Mouse (Mus musculus): ENCODE results near the gene Itpkc. TPM values are rescaled to one million over a fixed set of nuclear protein-coding genes. Genes with fewer than 3 reads are reported as not detected.
"Not testable (repeated sequence)": the region's sequence is repeated elsewhere in the genome, so short reads cannot be mapped to it uniquely, and the experiment has no call there.

Gene Itpkc
- polyA plus RNA-seq, 1 experiment from 2014 or later = 11.6 TPM

DNA sequence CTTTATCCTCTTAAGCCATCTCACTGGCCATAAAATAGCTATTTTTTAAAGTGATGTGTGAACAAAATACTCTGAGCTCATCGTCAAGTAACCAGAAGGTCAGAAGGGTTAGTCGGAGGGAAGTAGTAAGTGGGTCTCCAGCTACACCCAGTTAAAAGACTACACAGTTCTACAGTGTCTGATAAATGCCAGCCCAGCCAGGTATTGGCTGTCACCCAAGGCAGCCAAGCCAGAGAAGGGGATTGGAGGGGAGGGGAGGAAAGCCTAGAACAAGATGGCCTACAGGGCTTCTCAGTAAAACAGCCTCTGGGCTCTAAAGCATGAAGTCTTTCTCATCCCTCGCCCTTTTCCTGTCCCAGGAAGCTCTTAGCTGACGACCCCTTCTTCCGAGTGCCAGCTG, 21.5 kb upstream of the Itpkc start:
- Histone ChIP-seq H3K9me3 (ENCODE audit: control insufficient read depth, low read length) (no peaks in the 10 kb centered on the region), H3K4me1 (replicated peaks; ENCODE audit: control insufficient read depth, insufficient read depth) (no peaks in the 10 kb centered on the region), H3K4me3 (ENCODE audit: low read depth, low read length) (no peak overlapping the region), H3K9ac (ENCODE audit: low read length) (no peak overlapping the region; the same call in 1 of the 2 replicates), H3K27ac (replicated peaks) (no peak overlapping the region), H3K36me3 (ENCODE audit: control insufficient read depth, insufficient read depth, low read length) (peaks cover 4% of the 10 kb centered on the region; the same call in 1 of the 2 replicates), H3K4me2 (replicated peaks; ENCODE audit: low read depth) (no peak overlapping the region), H3K27me3 (ENCODE audit: control insufficient read depth, insufficient read depth, low read length) (no peaks in the 10 kb centered on the region)
- no peak for TF ChIP-seq CTCF (IDR thresholded peaks at IDR 0.05; ENCODE audit: low read depth)
- TF ChIP-seq EP300 (optimal IDR thresholded peaks at IDR 0.05) = no peak
- WGBS = 75% methylated on average over 5 of the region's 5 CpGs
- DNase-seq (ENCODE audit: low spot score) (no peak), ATAC-seq (ENCODE audit: low FRiP score, low TSS enrichment) (no peak)

DNA sequence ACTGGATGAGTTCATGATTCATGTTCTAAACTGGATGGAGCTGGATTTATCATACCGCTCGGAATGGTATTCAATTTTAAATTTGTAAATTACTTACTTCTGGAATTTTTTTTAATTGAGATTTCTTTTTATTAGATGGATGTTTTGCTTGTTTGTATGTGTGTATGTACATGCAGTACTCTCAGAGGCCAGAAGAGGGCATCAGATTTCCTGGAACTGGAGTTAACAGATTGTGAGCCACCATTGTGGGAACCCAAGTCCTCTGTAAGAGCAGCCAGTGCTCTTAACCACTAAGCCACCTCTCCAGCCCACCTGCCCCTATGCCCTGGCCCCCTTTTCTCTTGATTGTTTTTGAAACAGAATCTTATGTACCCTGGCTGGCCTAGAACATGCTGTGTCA, 20.7 kb upstream of the Itpkc start:
- Histone ChIP-seq H3K9me3 (ENCODE audit: control insufficient read depth, low read length) (no peaks in the 10 kb centered on the region), H3K27me3 (ENCODE audit: control insufficient read depth, insufficient read depth, low read length) (no peaks in the 10 kb centered on the region), H3K27ac (replicated peaks) (no peak overlapping the region), H3K4me2 (replicated peaks; ENCODE audit: low read depth) (no peak overlapping the region), H3K9ac (ENCODE audit: low read length) (no peak overlapping the region), H3K4me1 (replicated peaks; ENCODE audit: control insufficient read depth, insufficient read depth) (no peaks in the 10 kb centered on the region), H3K36me3 (ENCODE audit: control insufficient read depth, insufficient read depth, low read length) (peaks cover 4% of the 10 kb centered on the region; the same call in 1 of the 2 replicates), H3K4me3 (ENCODE audit: low read depth, low read length) (no peak overlapping the region)
- whole genome bisulfite sequencing = 94% methylated on average over 2 of the region's 2 CpGs
- DNase-seq (ENCODE audit: low spot score) (no peak), ATAC-seq (ENCODE audit: low FRiP score, low TSS enrichment) (no peak)
- peak; percentile 67 for TF ChIP-seq CTCF (IDR thresholded peaks at IDR 0.05; ENCODE audit: low read depth)
- no peak for TF ChIP-seq EP300 (optimal IDR thresholded peaks at IDR 0.05)

DNA sequence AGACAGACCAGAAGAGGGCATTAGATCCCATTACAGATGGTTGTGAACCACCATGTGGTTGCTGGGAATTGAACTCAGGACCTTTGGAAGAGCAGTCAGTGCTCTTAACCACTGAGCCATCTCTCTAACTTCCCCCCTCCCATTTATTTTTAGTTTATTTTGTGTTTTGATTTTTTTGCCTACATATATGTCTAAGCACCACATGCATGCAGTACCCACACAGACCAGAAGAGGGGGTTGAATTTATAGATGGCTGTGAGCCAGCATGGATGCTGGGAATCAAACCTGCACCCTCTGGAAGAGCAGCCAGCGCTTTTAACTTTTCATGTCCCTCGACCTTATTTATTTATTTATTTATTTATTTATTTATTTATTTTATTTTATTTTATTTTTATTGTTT, 15.6 kb upstream of the Itpkc start:
- not testable (repeated sequence) for H3K27ac ChIP-seq (replicated peaks); DNase-seq (ENCODE audit: low spot score); H3K4me1 ChIP-seq (replicated peaks; ENCODE audit: control insufficient read depth, insufficient read depth); H3K4me3 ChIP-seq (ENCODE audit: low read depth, low read length); H3K9me3 ChIP-seq (ENCODE audit: control insufficient read depth, low read length); ATAC-seq (ENCODE audit: low FRiP score, low TSS enrichment); H3K27me3 ChIP-seq (ENCODE audit: control insufficient read depth, insufficient read depth, low read length); H3K4me2 ChIP-seq (replicated peaks; ENCODE audit: low read depth); H3K9ac ChIP-seq (ENCODE audit: low read length)
- peaks cover 17% of the 10 kb centered on the region; the same call in 1 of the 2 replicates for H3K36me3 ChIP-seq (ENCODE audit: control insufficient read depth, insufficient read depth, low read length)
- peak; percentile 57 for TF ChIP-seq CTCF (IDR thresholded peaks at IDR 0.05; ENCODE audit: low read depth)
- WGBS = 86% methylated on average over 2 of the region's 2 CpGs

DNA sequence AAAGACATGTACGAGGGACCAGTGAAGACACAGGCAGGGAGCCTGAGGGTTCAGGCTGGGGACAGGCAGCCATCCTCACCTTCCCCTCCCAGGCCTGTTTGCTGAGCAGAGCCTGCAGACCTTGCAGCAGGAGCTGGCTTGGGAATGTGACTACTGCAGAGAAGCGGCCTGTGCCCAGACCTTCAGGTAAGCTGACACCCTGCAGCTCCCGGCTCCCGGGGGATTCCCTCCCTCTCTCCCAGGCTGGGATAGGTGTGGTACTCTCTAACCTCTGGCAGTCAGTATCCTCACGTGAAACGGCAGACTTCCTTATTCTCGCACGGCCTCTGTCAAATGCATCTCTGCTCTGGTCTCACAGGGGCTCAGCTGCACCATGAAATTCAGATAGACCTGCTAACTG, 14.8 kb upstream of the Itpkc start:
- H3K27me3 ChIP-seq (ENCODE audit: control insufficient read depth, insufficient read depth, low read length) = no peaks in the 10 kb centered on the region

DNA sequence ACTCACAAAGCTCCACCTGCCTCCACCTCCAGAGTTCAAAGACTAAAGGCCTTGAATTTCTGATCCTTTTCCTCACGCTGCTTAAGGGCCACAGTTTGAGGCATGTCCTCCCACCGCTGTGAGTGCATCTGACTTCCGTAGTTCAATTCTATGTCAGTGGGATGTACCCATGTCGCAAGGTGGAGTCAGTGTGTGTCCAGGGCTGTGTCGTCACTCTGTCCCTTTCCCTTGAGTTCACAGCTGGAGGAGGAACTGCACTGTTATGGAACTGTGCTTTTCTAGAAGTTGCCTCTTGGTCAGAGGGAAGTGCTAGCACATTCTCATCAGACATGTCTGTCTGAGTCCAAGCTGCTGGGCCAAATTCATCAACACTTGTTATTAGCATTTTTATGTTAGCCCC, 10.1 kb upstream of the Itpkc start:
- TF ChIP-seq EP300 (optimal IDR thresholded peaks at IDR 0.05) (no peak), CTCF (IDR thresholded peaks at IDR 0.05; ENCODE audit: low read depth) (no peak)
- WGBS = 87% methylated on average over 5 of the region's 5 CpGs
- Histone ChIP-seq H3K9ac (ENCODE audit: low read length) (no peak overlapping the region), H3K9me3 (ENCODE audit: control insufficient read depth, low read length) (no peaks in the 10 kb centered on the region), H3K4me3 (ENCODE audit: low read depth, low read length) (no peak overlapping the region), H3K27me3 (ENCODE audit: control insufficient read depth, insufficient read depth, low read length) (no peaks in the 10 kb centered on the region), H3K36me3 (ENCODE audit: control insufficient read depth, insufficient read depth, low read length) (peaks cover 13% of the 10 kb centered on the region; the same call in 1 of the 2 replicates), H3K4me1 (replicated peaks; ENCODE audit: control insufficient read depth, insufficient read depth) (peaks cover 2% of the 10 kb centered on the region; the same call in 1 of the 2 replicates), H3K4me2 (replicated peaks; ENCODE audit: low read depth) (no peak overlapping the region), H3K27ac (replicated peaks) (no peak overlapping the region)
- ATAC-seq (ENCODE audit: low FRiP score, low TSS enrichment) = no peak
- no peak for DNase-seq (ENCODE audit: low spot score)

More for the DNA sequence above, 14.8 kb upstream of the Itpkc start:
- no peaks in the 10 kb centered on the region for H3K9me3 ChIP-seq (ENCODE audit: control insufficient read depth, low read length)
- no peak for DNase-seq (ENCODE audit: low spot score)
- H3K4me3 ChIP-seq (ENCODE audit: low read depth, low read length) = no peak overlapping the region
- no peak overlapping the region for H3K4me2 ChIP-seq (replicated peaks; ENCODE audit: low read depth)
- 47% methylated on average over 8 of the region's 8 CpGs for WGBS
- TF ChIP-seq CTCF (IDR thresholded peaks at IDR 0.05; ENCODE audit: low read depth) = no peak
- TF ChIP-seq EP300 (optimal IDR thresholded peaks at IDR 0.05) = no peak
- H3K4me1 ChIP-seq (replicated peaks; ENCODE audit: control insufficient read depth, insufficient read depth) = no peaks in the 10 kb centered on the region
- no peak overlapping the region for H3K27ac ChIP-seq (replicated peaks)
- no peak for ATAC-seq (ENCODE audit: low FRiP score, low TSS enrichment)
- peaks cover 17% of the 10 kb centered on the region; the same call in 1 of the 2 replicates for H3K36me3 ChIP-seq (ENCODE audit: control insufficient read depth, insufficient read depth, low read length)
- H3K9ac ChIP-seq (ENCODE audit: low read length) = no peak overlapping the region

DNA sequence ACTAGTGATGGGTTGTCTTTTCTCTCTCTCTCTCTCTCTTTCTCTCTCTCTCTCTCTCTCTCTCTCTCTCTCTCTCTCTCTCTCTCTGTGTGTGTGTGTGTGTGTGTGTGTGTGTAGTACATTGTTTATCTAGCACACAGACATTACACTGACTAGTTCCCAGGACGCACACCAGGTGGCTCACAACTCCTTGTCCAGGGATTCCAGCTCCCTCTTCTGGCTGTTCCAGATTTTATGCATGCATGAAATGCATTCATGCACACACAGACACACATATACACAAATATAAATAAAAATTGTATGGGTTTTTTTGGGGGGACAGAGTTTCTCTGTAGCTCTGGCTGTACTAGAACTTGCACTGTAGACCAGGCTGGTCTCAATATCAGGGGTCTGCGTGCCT, 9.1 kb upstream of the Itpkc start:
- Histone ChIP-seq H3K27me3 (ENCODE audit: control insufficient read depth, insufficient read depth, low read length) (no peaks in the 10 kb centered on the region), H3K4me2 (replicated peaks; ENCODE audit: low read depth) (no peak overlapping the region), H3K9me3 (ENCODE audit: control insufficient read depth, low read length) (no peaks in the 10 kb centered on the region), H3K27ac (replicated peaks) (no peak overlapping the region), H3K4me3 (ENCODE audit: low read depth, low read length) (no peak overlapping the region), H3K4me1 (replicated peaks; ENCODE audit: control insufficient read depth, insufficient read depth) (peaks cover 3% of the 10 kb centered on the region; the same call in 1 of the 2 replicates), H3K36me3 (ENCODE audit: control insufficient read depth, insufficient read depth, low read length) (peaks cover 13% of the 10 kb centered on the region; the same call in 1 of the 2 replicates), H3K9ac (ENCODE audit: low read length) (no peak overlapping the region)
- no peak for ATAC-seq (ENCODE audit: low FRiP score, low TSS enrichment)
- TF ChIP-seq EP300 (optimal IDR thresholded peaks at IDR 0.05) (no peak), CTCF (IDR thresholded peaks at IDR 0.05; ENCODE audit: low read depth) (peak; percentile 64)
- 81% methylated on average over 2 of the region's 2 CpGs for WGBS
- DNase-seq (ENCODE audit: low spot score) = no peak
